Mouse (Mus musculus) midbrain, embryonic 10.5 days (tissue): ENCODE results near the gene Dennd1a. TPM values are rescaled to one million over a fixed set of nuclear protein-coding genes. Genes with fewer than 3 reads are reported as not detected.
A peak's percentile ranks its signal among the peaks of the same experiment; 100 is the strongest.

ENCODE experiments used
- DNase-seq: peaks from one replicate; pipeline ENCODE4 v3.0.0-alpha.2; 2017; ENCODE audit warnings: low spot score
- H3K27ac ChIP-seq: fragments of 300-500 bp; sonication (generic); replicated peaks from 2 replicates; pipeline ENCODE4 v1.5.1; 2016; ENCODE audit warnings: mild to moderate bottlenecking
- H3K27me3 ChIP-seq: fragments of 300-500 bp; sonication (generic); 2 replicates; pipeline ENCODE4 v1.6.1; 2016; ENCODE audit warnings: low read depth, mild to moderate bottlenecking; ENCODE audit not compliant: poor library complexity, severe bottlenecking
- H3K36me3 ChIP-seq: fragments of 300-500 bp; sonication (generic); 2 replicates; pipeline ENCODE4 v1.6.1; 2016; ENCODE audit warnings: mild to moderate bottlenecking, moderate library complexity
- H3K4me1 ChIP-seq: fragments of 300-500 bp; sonication (generic); 2 replicates; pipeline ENCODE4 v1.6.1; 2016
- H3K4me3 ChIP-seq: fragments of 300-500 bp; sonication (generic); 2 replicates; pipeline ENCODE4 v1.5.1; 2016; ENCODE audit warnings: mild to moderate bottlenecking, moderate library complexity
- H3K9me3 ChIP-seq: fragments of 300-500 bp; sonication (generic); replicated peaks from 2 replicates; pipeline ENCODE4 v1.6.1; 2016; ENCODE audit warnings: mild to moderate bottlenecking
- WGBS: fragments of 180-500 bp; shearing (Covaris S2); methylation state at CpG from one replicate; pipeline ENCODE4 v1.1.7; 2016; 5-methylcytosine and 5-hydroxymethylcytosine counted together
- polyA plus RNA-seq: library from polyadenylated mRNA; unstranded; fragments of >200 nt; fragmentation: Nextera tagmentation; extraction: Ambion mirVana; gene quantifications from 2 replicates; pipeline ENCODE4 v1.2.1, GENCODE M21; 2016

Gene Dennd1a
- polyA plus RNA-seq, 1 experiment from 2014 or later, result 10.1 TPM

DNA sequence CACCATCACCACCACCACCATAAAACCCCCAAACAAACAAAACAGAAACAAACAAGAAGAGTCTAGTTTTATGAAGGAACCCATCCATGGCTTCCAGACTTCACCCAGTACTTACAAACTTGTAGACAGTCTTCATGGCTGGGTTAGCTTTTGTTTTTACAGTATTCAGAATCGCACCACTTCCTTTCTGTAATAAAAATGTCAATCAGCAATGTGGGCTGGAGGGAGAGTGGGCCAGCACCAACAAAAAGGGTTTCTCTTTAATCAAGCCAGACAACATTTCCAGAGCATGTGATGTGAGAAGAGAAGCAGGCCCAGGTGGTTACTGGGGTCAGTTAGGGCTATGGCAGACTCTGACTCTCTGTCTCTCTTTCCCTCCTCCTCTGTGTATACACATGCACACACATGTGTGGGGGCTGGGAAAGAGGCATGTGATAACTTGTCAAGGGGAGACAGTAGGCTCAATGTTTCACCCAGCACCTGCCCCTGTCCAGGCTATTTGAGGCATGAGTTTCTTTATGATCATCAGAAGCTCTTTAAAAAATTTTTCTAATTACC is 433.2 kb downstream of the Dennd1a start:
- DNase-seq, result no peak
- 89% methylated on average over 1 of the region's 1 CpGs for WGBS
- H3K9me3 ChIP-seq, result no peaks in the 10 kb centered on the region
- H3K4me1 ChIP-seq, result peaks cover 15% of the 10 kb centered on the region; the same call in 1 of the 2 replicates
- no peak overlapping the region for H3K27ac ChIP-seq
- no peak overlapping the region for H3K4me3 ChIP-seq
- H3K27me3 ChIP-seq, result no peaks in the 10 kb centered on the region
- H3K36me3 ChIP-seq, result no peaks in the 10 kb centered on the region

DNA sequence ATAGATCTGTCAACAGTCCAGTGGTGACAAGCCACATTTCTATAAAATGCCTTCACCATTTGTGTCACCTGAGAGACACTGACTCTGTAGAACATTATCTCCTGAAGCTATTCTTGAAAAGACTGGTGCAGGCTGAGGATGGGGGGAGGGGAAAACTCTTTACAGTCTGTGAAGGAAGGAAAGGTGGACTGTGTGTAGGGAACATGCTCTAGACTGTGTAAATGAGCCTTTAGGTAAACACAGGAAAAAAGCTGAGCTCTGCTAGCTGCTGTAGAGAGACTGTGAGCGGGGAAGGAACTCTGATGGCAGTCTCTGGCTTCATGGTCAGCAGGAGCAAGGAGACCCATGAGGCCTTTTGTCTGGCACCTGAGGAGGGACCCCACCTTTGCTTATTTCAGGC is 436.6 kb downstream of the Dennd1a start:
- no peak for DNase-seq
- WGBS, result 73% methylated on average over 1 of the region's 1 CpGs

DNA sequence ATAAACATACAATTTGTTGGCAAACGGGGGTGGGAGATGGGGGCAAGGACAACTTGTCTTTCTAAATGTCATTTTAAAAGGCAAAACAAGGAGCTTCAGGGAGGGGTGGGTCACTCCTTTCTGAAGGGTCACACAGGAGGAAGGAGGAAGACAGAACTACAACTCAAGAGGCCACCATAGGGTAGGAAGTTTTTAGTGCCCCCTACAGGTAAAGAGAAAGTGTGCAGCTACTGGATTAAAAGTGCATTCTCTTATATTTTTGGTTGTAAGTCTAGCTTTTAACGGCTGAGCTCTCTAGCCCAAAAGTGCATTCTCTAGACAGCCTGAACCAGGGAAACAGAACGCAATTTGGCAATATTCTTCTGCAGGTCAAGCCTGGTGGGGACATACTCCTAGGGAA is 437.8 kb downstream of the Dennd1a start:
- no peak overlapping the region for H3K27ac ChIP-seq
- WGBS, result 86% methylated on average over 3 of the region's 3 CpGs
- H3K27me3 ChIP-seq, result peaks cover 13% of the 10 kb centered on the region
- no peak overlapping the region for H3K4me3 ChIP-seq
- no peaks in the 10 kb centered on the region for H3K36me3 ChIP-seq
- no peak for DNase-seq
- H3K4me1 ChIP-seq, result peaks cover 30% of the 10 kb centered on the region
- no peaks in the 10 kb centered on the region for H3K9me3 ChIP-seq

More for the DNA sequence above, 436.6 kb downstream of the Dennd1a start:
- H3K9me3 ChIP-seq, result no peaks in the 10 kb centered on the region
- H3K36me3 ChIP-seq, result no peaks in the 10 kb centered on the region
- H3K27me3 ChIP-seq, result peaks cover 13% of the 10 kb centered on the region
- H3K27ac ChIP-seq, result no peak overlapping the region
- H3K4me1 ChIP-seq, result peaks cover 30% of the 10 kb centered on the region
- no peak overlapping the region for H3K4me3 ChIP-seq

DNA sequence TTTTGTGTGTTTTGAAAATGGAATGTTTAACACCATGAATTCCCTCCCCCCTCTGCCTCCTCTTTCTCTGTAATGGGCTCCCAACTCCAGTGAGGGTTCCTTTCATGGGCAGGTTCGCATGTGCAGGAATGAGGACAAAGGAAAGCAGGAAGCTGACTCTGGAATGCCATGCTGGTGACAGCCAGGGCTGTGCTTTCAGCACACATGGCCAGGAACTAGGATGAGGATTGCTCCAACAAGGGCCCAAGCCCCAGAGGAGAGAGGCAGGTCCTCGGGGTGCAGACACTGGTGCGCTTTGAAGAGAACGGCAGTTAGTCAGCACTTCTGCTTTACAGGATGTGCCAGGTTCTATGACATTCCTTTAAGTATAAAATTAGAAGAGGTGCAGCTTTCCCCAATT is 444.5 kb downstream of the Dennd1a start:
- H3K27me3 ChIP-seq, result peaks cover 15% of the 10 kb centered on the region
- no peaks in the 10 kb centered on the region for H3K9me3 ChIP-seq
- 0 out of 2 replicates have a peak overlapping the region, but pooled peaks have one; percentile 10 for H3K4me3 ChIP-seq
- peaks cover 39% of the 10 kb centered on the region for H3K4me1 ChIP-seq
- WGBS, result 33% methylated on average over 4 of the region's 4 CpGs
- no peaks in the 10 kb centered on the region for H3K36me3 ChIP-seq
- peak; percentile 31 for DNase-seq
- H3K27ac ChIP-seq, result peak overlapping the region; percentile 79

DNA sequence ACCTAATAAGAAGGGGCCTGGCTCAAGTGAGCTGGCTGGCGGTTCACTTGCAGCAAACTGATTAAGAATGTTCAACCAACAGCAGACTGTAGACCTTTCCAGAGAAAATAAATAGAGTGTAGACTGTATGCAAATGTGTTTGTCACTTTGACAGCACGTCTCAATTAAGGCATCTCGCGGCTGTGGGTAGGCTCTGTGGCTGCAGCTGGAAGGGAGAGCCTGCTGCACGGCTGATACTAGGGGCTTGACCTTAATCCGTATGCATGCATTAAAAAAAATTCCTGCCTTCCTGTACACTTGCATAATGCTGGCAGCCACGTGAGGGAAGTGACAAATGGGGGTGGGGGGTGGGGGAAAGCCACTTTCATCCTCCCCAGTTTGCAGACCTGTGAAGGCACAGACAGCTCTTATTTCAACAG is 445.0 kb downstream of the Dennd1a start:
- H3K9me3 ChIP-seq, result no peaks in the 10 kb centered on the region
- no peak overlapping the region for H3K4me3 ChIP-seq
- 2% methylated on average over 7 of the region's 7 CpGs for WGBS
- peak; percentile 50 for DNase-seq
- H3K36me3 ChIP-seq, result no peaks in the 10 kb centered on the region
- H3K4me1 ChIP-seq, result peaks cover 38% of the 10 kb centered on the region
- peak overlapping the region; percentile 79 for H3K27ac ChIP-seq
- peaks cover 9% of the 10 kb centered on the region for H3K27me3 ChIP-seq

DNA sequence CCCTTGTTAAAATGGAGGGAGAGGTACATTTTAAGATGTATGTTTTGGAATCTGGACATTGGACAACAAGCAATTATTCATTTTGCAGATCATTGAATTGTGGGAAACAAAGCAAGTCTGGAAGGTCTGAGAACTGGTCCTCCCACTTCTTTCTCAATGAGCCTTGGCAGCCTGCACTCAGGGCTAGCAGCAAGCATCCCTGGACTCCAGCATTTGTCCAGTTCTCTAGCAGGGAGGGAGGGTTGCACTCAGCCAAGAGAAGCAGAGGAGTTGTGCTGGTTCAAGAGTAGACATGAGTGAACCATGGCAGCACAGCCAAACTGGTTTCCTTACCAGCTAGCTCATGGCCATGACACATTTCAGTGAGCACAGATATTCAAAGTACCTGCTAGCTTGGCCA is 447.3 kb downstream of the Dennd1a start:
- DNase-seq, result no peak
- Histone ChIP-seq H3K27me3 (peaks cover 8% of the 10 kb centered on the region), H3K36me3 (no peaks in the 10 kb centered on the region), H3K27ac (no peak overlapping the region), H3K4me3 (no peak overlapping the region), H3K4me1 (peaks cover 24% of the 10 kb centered on the region), H3K9me3 (no peaks in the 10 kb centered on the region)

DNA sequence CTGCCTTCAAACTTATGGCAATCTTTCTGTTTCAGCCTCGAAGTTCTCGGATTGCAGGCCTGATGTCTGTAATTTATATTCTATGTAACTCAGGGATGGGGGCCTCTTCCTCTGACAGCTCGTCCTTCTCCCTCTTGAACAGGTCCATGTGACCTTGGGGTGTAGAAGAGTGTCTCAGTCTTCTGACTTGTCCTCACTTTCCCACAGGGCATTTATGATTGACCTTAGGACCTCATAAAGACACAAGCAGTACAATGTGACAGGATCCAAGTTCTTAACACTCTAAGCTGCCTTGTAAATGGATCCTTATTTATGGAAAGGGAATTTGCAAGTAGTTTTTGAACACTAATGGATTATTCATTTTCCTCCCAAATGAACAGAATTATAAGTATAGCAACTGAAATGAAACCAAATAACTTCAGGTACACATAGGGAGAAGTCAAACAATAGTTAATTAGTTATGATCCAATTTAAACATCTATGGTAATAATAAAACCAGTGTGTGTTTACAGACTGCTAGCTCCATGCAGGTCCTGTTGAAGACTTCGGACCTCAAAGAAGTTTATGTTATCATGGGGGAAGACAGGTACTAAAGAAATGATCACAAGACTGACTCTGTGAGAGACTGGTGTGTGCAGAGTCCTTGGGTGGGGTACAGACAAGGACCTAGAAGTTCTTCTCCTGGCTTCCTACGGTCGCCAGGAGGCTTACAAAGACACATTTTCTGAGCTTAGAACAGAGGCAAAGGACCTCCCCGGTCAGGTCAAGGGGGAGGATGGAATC is 448.8 kb downstream of the Dennd1a start:
- DNase-seq, result no peak
- Histone ChIP-seq H3K27ac (no peak overlapping the region), H3K9me3 (no peaks in the 10 kb centered on the region), H3K36me3 (no peaks in the 10 kb centered on the region), H3K4me1 (peaks cover 20% of the 10 kb centered on the region), H3K27me3 (peaks cover 8% of the 10 kb centered on the region; the same call in 1 of the 2 replicates), H3K4me3 (no peak overlapping the region)
- WGBS, result 92% methylated on average over 7 of the region's 7 CpGs

DNA sequence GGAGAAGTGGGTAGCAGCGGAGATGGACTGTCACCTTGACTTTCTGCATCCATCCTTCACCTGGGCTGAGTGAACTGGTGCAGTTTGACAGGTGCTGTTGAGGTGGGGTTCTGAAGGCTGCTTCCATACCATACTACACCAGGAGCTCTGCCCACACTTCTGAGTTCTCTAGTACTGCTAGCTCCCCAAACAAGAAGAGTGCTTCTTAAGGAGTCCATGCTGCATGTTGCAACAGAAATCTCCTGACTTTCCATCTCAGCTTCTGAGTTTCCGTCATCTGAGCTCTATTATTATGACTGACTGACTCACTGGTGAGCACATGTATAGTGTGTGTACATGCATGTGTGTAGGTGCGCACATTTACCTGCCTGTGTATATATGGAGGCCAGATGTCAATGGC is 449.6 kb downstream of the Dennd1a start:
- H3K27ac ChIP-seq, result no peak overlapping the region
- H3K36me3 ChIP-seq, result no peaks in the 10 kb centered on the region
- H3K4me3 ChIP-seq, result no peak overlapping the region
- DNase-seq, result no peak
- H3K9me3 ChIP-seq, result no peaks in the 10 kb centered on the region
- H3K4me1 ChIP-seq, result peaks cover 12% of the 10 kb centered on the region
- peaks cover 8% of the 10 kb centered on the region; the same call in 1 of the 2 replicates for H3K27me3 ChIP-seq
- 93% methylated on average over 3 of the region's 3 CpGs for WGBS

DNA sequence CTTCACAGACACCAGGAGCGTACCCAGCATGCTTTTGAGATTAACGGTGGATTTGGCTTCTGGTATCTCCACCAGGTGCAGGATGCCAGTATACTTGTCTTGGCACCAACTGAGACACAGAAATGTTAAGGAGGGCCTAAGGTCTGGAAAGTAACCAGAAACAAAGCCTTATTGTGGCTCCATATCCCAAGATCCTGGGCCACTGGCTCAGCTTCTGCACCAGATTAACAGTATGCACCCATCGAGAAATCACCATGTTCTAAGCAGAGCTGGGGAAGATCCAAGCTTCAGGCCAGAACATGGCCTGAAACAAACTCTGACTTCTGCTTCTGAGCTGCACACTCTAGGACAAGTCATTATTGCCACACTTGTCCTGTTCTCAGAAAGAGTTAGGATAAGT is 450.3 kb downstream of the Dennd1a start:
- H3K9me3 ChIP-seq, result no peaks in the 10 kb centered on the region
- peaks cover 8% of the 10 kb centered on the region; the same call in 1 of the 2 replicates for H3K27me3 ChIP-seq
- H3K4me1 ChIP-seq, result peaks cover 6% of the 10 kb centered on the region
- H3K4me3 ChIP-seq, result no peak overlapping the region
- no peak overlapping the region for H3K27ac ChIP-seq
- H3K36me3 ChIP-seq, result no peaks in the 10 kb centered on the region
- 96% methylated on average over 3 of the region's 3 CpGs for WGBS
- no peak for DNase-seq

DNA sequence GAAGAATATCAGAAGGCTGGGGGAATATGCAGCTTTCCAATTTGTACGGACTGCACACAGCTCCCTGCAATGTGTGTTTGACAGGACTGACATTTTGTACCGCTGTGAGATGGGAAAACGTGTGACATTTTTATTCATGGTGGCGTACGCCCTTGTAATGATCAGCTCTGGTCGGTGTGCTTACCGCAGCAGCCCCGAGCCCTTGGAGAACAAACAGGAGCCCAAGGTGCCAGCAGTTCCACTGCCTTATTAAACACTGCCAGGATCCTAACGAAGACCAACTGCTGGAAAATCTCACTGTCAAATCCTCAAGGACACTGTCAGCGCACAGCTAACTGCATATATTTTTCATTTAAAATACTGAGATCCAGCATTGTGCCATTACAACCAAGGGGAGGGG is 454.9 kb downstream of the Dennd1a start:
- Histone ChIP-seq H3K27me3 (no peaks in the 10 kb centered on the region; the same call in 1 of the 2 replicates), H3K4me1 (peaks cover 23% of the 10 kb centered on the region), H3K9me3 (no peaks in the 10 kb centered on the region), H3K36me3 (no peaks in the 10 kb centered on the region), H3K27ac (no peak overlapping the region), H3K4me3 (no peak overlapping the region)
- 92% methylated on average over 10 of the region's 10 CpGs for WGBS
- DNase-seq, result no peak

DNA sequence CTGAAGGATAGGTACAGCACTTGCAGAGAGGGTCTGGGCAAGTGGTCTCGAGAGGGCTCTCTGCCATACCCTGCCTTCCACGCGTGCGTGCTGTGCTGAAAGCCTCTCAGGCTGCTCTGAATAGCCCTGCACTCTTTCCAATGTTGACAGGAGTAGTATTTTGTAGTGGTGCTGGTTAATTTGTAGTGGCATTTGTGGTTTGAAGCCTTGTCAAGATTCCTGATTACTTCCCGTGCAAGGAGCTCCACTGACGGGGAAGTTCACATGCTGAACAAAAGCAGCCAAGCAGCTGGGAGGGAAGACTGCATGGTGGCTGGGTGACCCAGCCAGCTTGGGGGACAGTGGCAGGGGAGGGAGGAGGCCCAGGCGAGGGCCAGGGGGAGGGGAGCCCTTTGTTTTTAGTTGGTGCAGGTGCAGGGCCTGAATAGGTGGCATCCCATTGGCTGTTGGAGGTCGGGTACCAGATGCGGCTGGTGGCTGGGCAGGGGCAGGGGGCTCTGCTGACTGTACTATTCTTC is 457.4 kb downstream of the Dennd1a start:
- H3K9me3 ChIP-seq, result no peaks in the 10 kb centered on the region
- H3K36me3 ChIP-seq, result no peaks in the 10 kb centered on the region
- H3K4me3 ChIP-seq, result no peak overlapping the region
- peaks cover 23% of the 10 kb centered on the region for H3K4me1 ChIP-seq
- H3K27me3 ChIP-seq, result no peaks in the 10 kb centered on the region; the same call in 1 of the 2 replicates
- peak overlapping the region; percentile 74 for H3K27ac ChIP-seq
- no peak for DNase-seq
- 42% methylated on average over 9 of the region's 9 CpGs for WGBS

DNA sequence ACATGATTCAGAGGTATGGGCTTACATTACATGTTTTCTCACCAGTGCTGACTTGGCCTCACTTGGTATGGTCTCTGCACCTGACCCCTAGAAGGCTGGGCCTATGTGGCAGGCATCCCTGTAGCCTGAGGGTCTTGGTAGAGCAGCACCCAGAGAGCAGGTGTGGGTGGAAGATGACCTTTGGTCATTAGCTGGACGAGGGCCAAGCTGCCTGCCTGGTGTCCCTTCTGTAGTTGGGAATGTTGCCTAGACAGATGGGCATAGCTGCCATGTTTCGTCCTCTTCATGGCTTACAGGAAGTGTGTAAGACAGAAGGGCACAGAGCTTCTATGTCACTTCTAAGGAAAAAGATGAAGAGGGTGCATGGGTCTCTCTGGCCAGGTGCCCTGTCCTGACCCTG is 463.4 kb downstream of the Dennd1a start:
- H3K4me1 ChIP-seq, result peaks cover 16% of the 10 kb centered on the region
- H3K36me3 ChIP-seq, result no peaks in the 10 kb centered on the region
- H3K9me3 ChIP-seq, result no peaks in the 10 kb centered on the region
- H3K27ac ChIP-seq, result no peak overlapping the region
- no peak for DNase-seq
- 85% methylated on average over 2 of the region's 2 CpGs for WGBS
- no peaks in the 10 kb centered on the region; the same call in 1 of the 2 replicates for H3K27me3 ChIP-seq
- no peak overlapping the region for H3K4me3 ChIP-seq

DNA sequence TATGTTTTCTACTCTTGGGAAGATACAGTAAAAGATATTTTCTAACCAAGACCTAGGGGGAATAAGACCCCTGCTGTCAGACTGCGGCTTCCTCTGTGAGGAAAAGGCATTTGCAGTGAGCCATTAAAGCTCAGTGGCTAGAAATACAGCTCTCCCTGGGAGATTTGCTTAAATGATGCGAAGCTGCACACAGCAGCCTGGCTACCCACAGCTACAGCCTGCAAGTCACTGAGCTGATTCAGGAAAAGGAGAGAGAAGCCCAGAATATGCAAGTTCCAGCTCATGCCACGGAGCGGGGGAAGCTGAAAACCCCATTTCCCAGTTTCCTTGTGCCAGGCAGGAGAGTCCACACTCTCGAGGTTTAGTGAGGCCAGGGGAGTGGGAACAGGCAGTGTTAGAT is 465.1 kb downstream of the Dennd1a start:
- DNase-seq, result no peak
- no peaks in the 10 kb centered on the region for H3K9me3 ChIP-seq
- WGBS, result 61% methylated on average over 5 of the region's 5 CpGs
- H3K4me1 ChIP-seq, result peaks cover 27% of the 10 kb centered on the region
- 0 out of 2 replicates have a peak overlapping the region, but pooled peaks have one; percentile 38 for H3K27ac ChIP-seq
- H3K27me3 ChIP-seq, result peaks cover 8% of the 10 kb centered on the region
- H3K36me3 ChIP-seq, result no peaks in the 10 kb centered on the region
- no peak overlapping the region for H3K4me3 ChIP-seq
